Mouse (Mus musculus) CH12.LX (cell line): ENCODE measurements around the gene Ank2. TPM values are rescaled to one million over a fixed set of nuclear protein-coding genes. Genes with fewer than 3 reads are reported as not detected.

Experiments
- DNase-seq: peaks from one replicate; pipeline ENCODE4 v3.0.0-alpha.2; 2013; ENCODE audit errors: extremely low read depth
- H3K27ac ChIP-seq: 2 replicates; pipeline ENCODE4 v1.5.1; 2012; ENCODE audit warnings: low read depth, mild to moderate bottlenecking, control low read depth, moderate library complexity; ENCODE audit not compliant: insufficient read depth
- H3K27me3 ChIP-seq: replicated peaks from 2 replicates; pipeline ENCODE3; 2012; ENCODE audit warnings: inconsistent platforms
- H3K36me3 ChIP-seq, 2 experiments: replicated peaks in 1 of 2; 2 replicates each; pipeline versions ENCODE3 to v1.6.1; 2012; ENCODE audit warnings: inconsistent platforms in 1 of 2, low read length in 1 of 2, mild to moderate bottlenecking in 1 of 2, mixed read lengths in 1 of 2, moderate library complexity in 1 of 2; ENCODE audit not compliant: control insufficient read depth in 1 of 2, insufficient read depth in 1 of 2
- H3K4me1 ChIP-seq, 2 experiments: 2 replicates each; pipeline ENCODE4 v1.6.1; 2012; ENCODE audit warnings: inconsistent platforms in 1 of 2, moderate library complexity in 1 of 2; ENCODE audit not compliant: insufficient read depth in 2 of 2, control insufficient read depth in 1 of 2
- H3K4me2 ChIP-seq: 2 replicates; pipeline ENCODE4 v1.6.1; 2012; ENCODE audit warnings: low read depth, mild to moderate bottlenecking, control low read depth; ENCODE audit not compliant: poor library complexity, insufficient read depth, severe bottlenecking
- H3K4me3 ChIP-seq, 3 experiments: fragments of 150-350 bp in 1 of 3; sonication (generic) in 1 of 3; replicated peaks in 1 of 3; 2 replicates each; pipeline versions ENCODE3 to v1.5.1; 2011 to 2012; ENCODE audit warnings: low read depth in 2 of 3, low read length in 2 of 3, mild to moderate bottlenecking in 2 of 3, moderate library complexity in 2 of 3, control low read depth in 1 of 3, improper control_type of control experiment in 1 of 3, inconsistent platforms in 1 of 3, mixed read lengths in 1 of 3; ENCODE audit not compliant: poor library complexity in 1 of 3
- H3K79me2 ChIP-seq: replicated peaks from 2 replicates; pipeline ENCODE4 v1.6.1; 2012; ENCODE audit warnings: mild to moderate bottlenecking, moderate library complexity; ENCODE audit not compliant: control insufficient read depth, poor library complexity, insufficient read depth, severe bottlenecking; ENCODE audit errors: extremely low read depth
- H3K9ac ChIP-seq: 2 replicates; pipeline ENCODE4 v1.6.1; 2012; ENCODE audit warnings: low read depth, mild to moderate bottlenecking, control low read depth, moderate library complexity; ENCODE audit not compliant: insufficient read depth
- H3K9me3 ChIP-seq: replicated peaks from 2 replicates; pipeline ENCODE3; 2012; ENCODE audit warnings: low read length, inconsistent platforms, mixed read lengths
- BHLHE40 ChIP-seq: IDR thresholded peaks from 2 replicates; pipeline ENCODE4 v1.6.1; 2011; ENCODE audit warnings: mild to moderate bottlenecking, low read depth, low read length, improper control_type of control experiment
- CHD1 ChIP-seq: IDR thresholded peaks from 2 replicates; pipeline ENCODE4 v1.6.1; 2012; ENCODE audit warnings: low read depth, low read length, improper control_type of control experiment, inconsistent platforms
- CHD2 ChIP-seq: IDR thresholded peaks from 2 replicates; pipeline ENCODE4 v1.6.1; 2011; ENCODE audit warnings: low read length, improper control_type of control experiment
- CTCF ChIP-seq, 2 experiments: IDR thresholded peaks in 1 of 2; conservative IDR thresholded peaks in 1 of 2; 2 replicates each; pipeline ENCODE4 v1.5.1; 2011 to 2012; ENCODE audit warnings: low read depth in 2 of 2, low read length in 2 of 2, improper control_type of control experiment in 1 of 2, inconsistent platforms in 1 of 2, mild to moderate bottlenecking in 1 of 2, moderate library complexity in 1 of 2
- E2F4 ChIP-seq: IDR thresholded peaks from 2 replicates; pipeline ENCODE4 v1.6.1; 2011; ENCODE audit warnings: low read depth, low read length, improper control_type of control experiment; ENCODE audit not compliant: insufficient replicate concordance
- JUN ChIP-seq: IDR thresholded peaks from 2 replicates; pipeline ENCODE4 v1.6.1; 2011; ENCODE audit warnings: low read depth, mild to moderate bottlenecking, low read length, improper control_type of control experiment, moderate library complexity; ENCODE audit not compliant: insufficient read depth
- JUND ChIP-seq: conservative IDR thresholded peaks from 2 replicates; pipeline ENCODE4 v1.6.1; 2011; ENCODE audit warnings: low read depth, low read length, improper control_type of control experiment
- MYC ChIP-seq: IDR thresholded peaks from 2 replicates; pipeline ENCODE4 v1.6.1; 2011; ENCODE audit warnings: low read depth, mild to moderate bottlenecking, improper control_type of control experiment, low read length
- NELFE ChIP-seq: IDR thresholded peaks from 2 replicates; pipeline ENCODE4 v1.6.1; 2011; ENCODE audit warnings: low read depth, low read length, improper control_type of control experiment
- PAX5 ChIP-seq: IDR thresholded peaks from 2 replicates; pipeline ENCODE4 v1.6.1; 2012; ENCODE audit warnings: low read length, inconsistent platforms, mixed read lengths
- RAD21 ChIP-seq: IDR thresholded peaks from 2 replicates; pipeline ENCODE4 v1.6.1; 2011; ENCODE audit warnings: low read depth, mild to moderate bottlenecking, low read length, improper control_type of control experiment, moderate library complexity
- SIN3A ChIP-seq: IDR thresholded peaks from 2 replicates; pipeline ENCODE4 v1.6.1; 2012; ENCODE audit warnings: low read length, improper control_type of control experiment, inconsistent platforms
- SMC3 ChIP-seq: IDR thresholded peaks from 2 replicates; pipeline ENCODE4 v1.6.1; 2011; ENCODE audit warnings: low read depth, low read length, improper control_type of control experiment
- TBP ChIP-seq: conservative IDR thresholded peaks from 2 replicates; pipeline ENCODE4 v1.6.1; 2011; ENCODE audit warnings: low read depth, low read length, improper control_type of control experiment
- TCF12 ChIP-seq: IDR thresholded peaks from 2 replicates; pipeline ENCODE4 v1.6.1; 2014; ENCODE audit warnings: low read depth, mild to moderate bottlenecking, inconsistent platforms, low read length, improper control_type of control experiment
- ZKSCAN1 ChIP-seq: IDR thresholded peaks from 2 replicates; pipeline ENCODE4 v1.6.1; 2012; ENCODE audit warnings: low read depth, inconsistent platforms, low read length, improper control_type of control experiment, borderline replicate concordance
- dilution Hi-C: fragments of 300-500 bp; cut with MboI; formaldehyde crosslinking; loops from 2 replicates; pipeline ENCODE4 v1.14.3; 2020; ENCODE audit warnings: low sequenced_read_pairs; ENCODE audit not compliant: extremely low pct_unique_long_range_greater_than_20kb, extremely low pct_ligation_motif_present
- in situ Hi-C: fragments of 300-500 bp; cut with MboI; formaldehyde crosslinking; loops from 3 replicates; pipeline ENCODE4 v1.14.3; 2019; ENCODE audit warnings: low sequenced_read_pairs, low pct_ligation_motif_present, low pct_unique_long_range_greater_than_20kb, mixed read lengths
- polyA plus RNA-seq: library from polyadenylated mRNA; unstranded; fragments of >175 nt; gene quantifications from 2 replicates; pipeline ENCODE4 v1.2.1, GENCODE M21; 2012; ENCODE audit warnings: low read depth; ENCODE audit not compliant: insufficient read length
- total RNA-seq, 2 experiments: library from RNA; depleted of rRNA; stranded (reverse); fragments of 300-350 nt in 1 of 2; fragments of >200 nt in 1 of 2; gene quantifications; 2 replicates each; pipeline ENCODE4 v1.2.3; 2012 to 2014

Ank2 gene
- total and polyA plus RNA-seq, 3 experiments: 3.9 to 20.9 (median 12.2) TPM

DNA sequence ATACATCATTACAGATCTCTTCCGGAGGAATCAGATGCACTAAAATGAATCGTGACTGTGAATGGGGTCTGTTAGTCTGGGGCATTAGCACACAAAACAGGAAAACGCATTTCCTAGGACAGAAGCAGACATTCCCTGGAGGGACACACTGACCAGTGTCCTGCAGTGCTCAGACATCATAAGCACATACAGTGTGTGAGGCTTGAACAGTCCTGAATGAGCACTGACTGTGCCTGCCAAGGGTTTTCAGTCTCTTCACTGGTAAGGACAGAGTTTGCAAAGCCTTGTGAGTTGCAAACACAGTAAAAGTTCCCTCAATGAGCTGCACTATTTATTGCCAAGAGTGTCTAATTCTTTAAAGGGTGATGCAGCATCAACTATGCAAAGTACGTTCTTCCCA lies 613.1 kb downstream of the Ank2 start:
- dilution Hi-C loops (no loop called here), in situ Hi-C loops (no loop called here)
- no peak overlapping the region for H3K4me2 ChIP-seq
- H3K4me3 ChIP-seq: no peak overlapping the region
- H3K4me1 ChIP-seq: peaks cover 0 to 5% of the 10 kb centered on the region in 2 experiments; a peak in 2 of 4 replicates
- TF ChIP-seq CHD2: no peak
- no peak for TF ChIP-seq JUND
- no peak for TF ChIP-seq RAD21
- no peak for TF ChIP-seq ZKSCAN1
- H3K36me3 ChIP-seq: no peaks in the 10 kb centered on the region
- H3K27ac ChIP-seq: no peak overlapping the region
- no peaks in the 10 kb centered on the region for H3K79me2 ChIP-seq
- H3K9me3 ChIP-seq: peaks cover 2% of the 10 kb centered on the region
- no peaks in the 10 kb centered on the region for H3K27me3 ChIP-seq
- no peak overlapping the region for H3K9ac ChIP-seq
- DNase-seq: no peak

DNA sequence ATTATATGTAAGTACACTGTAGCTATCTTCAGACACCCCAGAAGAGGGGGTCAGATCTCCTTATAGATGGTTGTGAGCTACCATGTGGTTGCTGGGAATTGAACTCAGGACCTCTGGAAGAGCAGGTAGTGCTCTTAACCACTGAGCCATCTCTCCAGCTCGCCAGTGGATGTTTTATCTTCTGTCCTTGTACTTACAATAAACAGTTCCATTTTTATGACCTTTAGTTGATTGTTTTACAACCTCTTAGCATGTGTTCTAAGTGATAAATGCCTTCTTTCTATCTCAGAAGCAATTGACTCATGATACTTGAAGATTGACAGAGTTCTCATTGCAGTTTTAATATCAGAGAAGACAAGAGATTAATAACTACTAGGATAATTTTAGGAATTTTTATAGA lies 620.9 kb downstream of the Ank2 start:
- H3K27ac ChIP-seq: no peak overlapping the region

More for the DNA sequence above, 620.9 kb downstream of the Ank2 start:
- no peak for DNase-seq
- dilution Hi-C loops (no loop called here), in situ Hi-C loops (no loop called here)
- Histone ChIP-seq H3K4me1 (peaks cover 0 to 3% of the 10 kb centered on the region in 2 experiments; a peak in 2 of 4 replicates), H3K36me3 (no peaks in the 10 kb centered on the region), H3K27me3 (no peaks in the 10 kb centered on the region), H3K4me2 (no peak overlapping the region), H3K9me3 (peaks cover 2% of the 10 kb centered on the region), H3K79me2 (no peaks in the 10 kb centered on the region), H3K9ac (no peak overlapping the region), H3K4me3 (no peak overlapping the region)
- no peak for TF ChIP-seq SMC3
- TF ChIP-seq TCF12: no peak
- TF ChIP-seq JUND: no peak
- no peak for TF ChIP-seq JUN
- TF ChIP-seq E2F4: no peak
- no peak for TF ChIP-seq BHLHE40
- no peak for TF ChIP-seq SIN3A
- no peak for TF ChIP-seq TBP
- TF ChIP-seq PAX5: no peak
- TF ChIP-seq CTCF (conservative IDR thresholded peaks at IDR 0.05 in 1 of 2, IDR thresholded peaks at IDR 0.05 in 1 of 2; ENCODE audit: low read depth in 2 of 2, low read length in 2 of 2): no peak
- TF ChIP-seq NELFE: no peak
- TF ChIP-seq CHD2: no peak
- no peak for TF ChIP-seq CHD1
- TF ChIP-seq MYC: no peak

Other genes with a start within 250 kb of the Ank2 start
- gene Larp7, start 54.0 kb upstream of the Ank2 start, total RNA-seq (2012; rRNA removed): 28.9 and 38.5 TPM in 2 replicates
- gene Larp7, start 54.0 kb upstream of the Ank2 start, total RNA-seq (2014; rRNA removed): 35.5 and 42.9 TPM in 2 replicates
- 70.6 and 78.8 TPM in 2 replicates for gene Larp7, start 54.0 kb upstream of the Ank2 start, polyA plus RNA-seq
- 6.7 and 7.0 TPM in 2 replicates for gene Zgrf1, start 54.1 kb upstream of the Ank2 start, total RNA-seq (2012; rRNA removed)
- 10.1 and 10.8 TPM in 2 replicates for gene Zgrf1, start 54.1 kb upstream of the Ank2 start, total RNA-seq (2014; rRNA removed)
- 9.7 and 10.2 TPM in 2 replicates for gene Zgrf1, start 54.1 kb upstream of the Ank2 start, polyA plus RNA-seq
- gene Neurog2, start 133.8 kb upstream of the Ank2 start, total RNA-seq (2012; rRNA removed): not detected in 2 replicates
- gene Neurog2, start 133.8 kb upstream of the Ank2 start, total RNA-seq (2014; rRNA removed): not detected in 2 replicates
- gene Neurog2, start 133.8 kb upstream of the Ank2 start, polyA plus RNA-seq: not detected in 2 replicates